Mouse (Mus musculus): ENCODE data around the gene Aacs. TPM values are rescaled to one million over a fixed set of nuclear protein-coding genes. Genes with fewer than 3 reads are reported as not detected.

Gene Aacs
- polyA plus RNA-seq (2017; shearing (Covaris generic)) = 10 to 100 TPM; 35.1 to 55.7 TPM

GRCm38 (mm10) chr5:125475601-125476285 is at the start of gene Aacs:
Gene Aacs (plus strand): TSS chr5:125475814.

DNA sequence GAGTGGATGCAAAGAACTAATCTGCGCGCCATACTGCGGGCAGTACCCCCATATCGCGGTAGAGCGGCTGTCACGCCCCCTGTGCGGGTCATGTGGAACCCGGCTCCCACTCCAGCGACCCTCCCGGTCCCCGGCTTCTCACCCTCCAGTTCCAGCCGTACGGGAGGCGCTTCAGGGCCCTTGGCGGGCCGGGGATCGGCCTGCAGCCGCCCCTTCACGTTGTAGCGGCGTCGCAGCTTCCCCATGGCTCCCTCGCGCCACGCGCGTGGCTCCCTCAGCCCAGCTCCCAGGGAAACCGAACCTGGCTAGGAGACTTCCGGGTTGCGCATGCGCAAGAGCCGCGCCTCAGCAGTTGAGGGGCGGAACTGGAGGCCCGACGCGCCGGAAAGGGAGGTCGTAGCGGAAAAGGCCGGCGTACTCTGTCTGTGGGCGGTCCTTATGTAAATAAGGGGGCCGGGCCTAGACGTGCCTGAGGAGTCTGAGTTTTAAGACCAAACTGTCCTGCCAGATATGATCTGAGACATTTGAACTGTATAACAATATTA is 41.7 kb upstream of the Aacs start, which contains the start of gene Dhx37:
Gene Dhx37, minus strand, starts transcription at position 329 of the 545 bp plus-strand sequence.

GRCm38 (mm10) chr5:125441234-125442114 is 34.1 kb upstream of the Aacs start, which contains the start of gene Bri3bp:
Gene Bri3bp (plus strand): TSS chr5:125441568.

DNA sequence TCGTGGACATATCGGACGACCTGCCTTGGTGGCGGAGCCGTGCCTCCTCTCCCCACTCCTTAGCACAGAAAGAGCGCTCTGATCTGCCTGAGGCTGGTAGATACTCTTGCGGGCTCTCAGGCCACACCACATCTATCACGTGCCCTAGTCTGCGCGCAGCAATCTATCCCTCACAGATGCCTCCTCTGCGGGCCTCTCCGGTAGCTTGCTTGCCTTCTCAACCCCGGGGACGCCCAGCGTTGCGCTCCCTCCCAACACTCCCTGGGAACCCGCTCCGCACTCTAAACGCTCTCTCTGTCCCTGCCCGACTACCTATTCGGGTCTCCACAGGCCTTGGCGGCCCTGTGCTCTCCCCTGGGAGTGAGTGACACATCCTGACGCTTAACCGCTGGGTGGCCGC is 56.0 kb downstream of the Aacs start, which contains the start of gene Tmem132b:
Gene Tmem132b, plus strand, starts transcription at position 141 of the 400 bp plus-strand sequence.

Other genes with a start within 250 kb of the Aacs start
- gene Scarb1, start 134.7 kb upstream of the Aacs start, polyA plus RNA-seq (2017; shearing (Covaris generic)) = 10 to 100 TPM; 14.2 to 22.9 TPM
- 10 to 100 TPM; 13.0 to 28.2 TPM for gene Gm10382, start 86.5 kb upstream of the Aacs start, polyA plus RNA-seq (2017; shearing (Covaris generic))
- gene Ubc, start 85.6 kb upstream of the Aacs start, polyA plus RNA-seq (2017; shearing (Covaris generic)) = 1,000 to 10,000 TPM; 1,213 to 1,705 TPM
- gene Dhx37, start 41.7 kb upstream of the Aacs start, polyA plus RNA-seq (2017; shearing (Covaris generic)) = 10 to 100 TPM; 17.3 to 20.0 TPM
- 10 to 100 TPM; 26.7 to 31.5 TPM for gene Bri3bp, start 34.2 kb upstream of the Aacs start, polyA plus RNA-seq (2017; shearing (Covaris generic))
- under 1 TPM; 0.23 to 0.86 TPM for gene Tmem132b, start 56.0 kb downstream of the Aacs start, polyA plus RNA-seq (2017; shearing (Covaris generic))